Mouse (Mus musculus) liver, adult 2 months (tissue): Measurements from ENCODE around the gene Atp11a.

Experiments
- CTCF ChIP-seq: fragments of 200-500 bp; IDR thresholded peaks from 2 replicates; pipeline ENCODE4 v1.5.1; 2011; ENCODE audit warnings: low read depth, low read length, control low read depth
- POLR2A ChIP-seq: fragments of 200-500 bp; IDR thresholded peaks from 2 replicates; pipeline ENCODE4 v1.6.1; 2011; ENCODE audit warnings: low read length, control low read depth; ENCODE audit not compliant: insufficient read depth; ENCODE audit errors: extremely low read depth

GRCm38 (mm10) chr8:12903790-12904415 lies 147.1 kb downstream of the Atp11a start:
- TF ChIP-seq CTCF, result no peak
- no peak for TF ChIP-seq POLR2A
